Mouse (Mus musculus) lung, postnatal 0 days (tissue): ENCODE data around the gene H2-Eb1.

Experiments
- CTCF ChIP-seq: IDR thresholded peaks from 2 replicates; pipeline ENCODE4 v1.5.1; 2016; ENCODE audit warnings: antibody characterized with exemption, mild to moderate bottlenecking
- EP300 ChIP-seq: IDR thresholded peaks from 2 replicates; pipeline ENCODE4 v1.6.1; 2016; ENCODE audit warnings: antibody characterized with exemption, mild to moderate bottlenecking, control low read depth

- TF ChIP-seq EP300 (no peak), CTCF (no peak)
Observed at GRCm38 (mm10) chr17:34309225-34309624, 3.6 kb downstream of the H2-Eb1 start.
